Mouse (Mus musculus) B cell, adult 62 days (primary cell): Measurements from ENCODE around the gene Prmt7. TPM values are rescaled to one million over a fixed set of nuclear protein-coding genes. Genes with fewer than 3 reads are reported as not detected.

Experiments
- total RNA-seq: library from RNA; stranded (reverse); gene quantifications from 4 replicates; pipeline ENCODE4 v1.2.4, GENCODE M21; 2023

The Prmt7 gene
- 35.2 to 37.2 TPM (median 35.9 TPM) in 4 replicates for total RNA-seq

DNA sequence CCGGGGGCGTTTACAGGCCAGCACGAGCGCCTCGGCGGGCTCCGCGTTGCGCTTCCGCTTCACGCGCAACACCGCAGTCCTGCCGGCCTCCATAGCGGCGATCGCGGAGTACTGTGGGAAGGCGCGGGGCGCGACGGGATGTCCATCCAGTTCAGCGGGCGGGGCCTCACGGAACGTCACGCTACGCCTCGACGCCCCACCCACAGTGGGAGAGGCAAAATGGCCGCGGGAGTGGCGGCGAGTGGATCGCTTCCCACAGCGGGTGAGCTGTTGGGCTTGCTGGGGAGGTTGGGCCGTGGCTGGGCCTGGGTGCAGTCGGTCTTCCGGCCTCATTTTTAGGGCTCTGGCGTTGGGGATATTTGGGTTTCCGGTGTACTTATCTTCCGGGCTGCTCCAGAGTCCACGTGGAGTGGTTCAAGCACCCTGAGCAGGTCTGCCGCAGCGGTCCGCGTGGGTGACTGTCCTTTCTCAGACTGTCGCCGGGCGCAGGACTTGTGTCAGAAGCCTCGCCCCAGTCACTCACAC is at the start of gene Prmt7, which contains the start of gene Slc7a6os:
Prmt7 (plus strand) TSS at position 116 of the 525 bp plus-strand sequence.
Slc7a6os (minus strand) TSS at position 115 of the 525 bp plus-strand sequence.

DNA sequence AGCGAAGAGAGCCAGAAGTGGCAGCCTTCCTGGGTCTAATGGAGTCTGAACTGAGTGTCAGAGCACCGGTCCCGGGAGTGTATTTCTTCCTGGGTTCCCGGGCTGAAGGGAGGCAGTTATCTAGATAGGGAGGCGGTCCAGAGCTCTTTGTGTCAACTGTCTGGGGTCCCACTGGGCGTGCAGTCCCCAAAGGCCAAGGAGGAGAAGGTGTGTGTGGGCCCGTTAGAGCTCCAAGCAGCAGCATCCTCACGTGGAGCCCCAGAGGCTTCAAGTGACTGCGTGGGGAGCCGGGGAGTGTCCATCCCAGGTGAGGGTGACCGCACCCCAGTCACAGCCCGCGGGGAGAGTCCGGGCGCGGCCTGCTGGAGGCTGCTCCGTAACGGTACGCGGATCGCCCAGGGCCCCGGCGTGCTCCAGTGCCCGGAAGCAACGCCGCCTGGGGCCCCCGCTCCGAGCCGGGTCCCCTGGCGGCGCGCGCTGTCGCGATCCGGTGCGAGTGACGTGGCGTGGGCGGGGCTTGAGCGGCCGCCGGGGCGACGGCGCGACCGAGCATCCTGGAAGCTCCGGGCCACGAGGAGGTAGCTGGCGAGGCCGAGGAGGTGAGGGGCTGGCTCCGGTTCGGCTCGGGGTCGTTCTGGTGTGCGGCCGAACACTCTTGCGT is 42.2 kb upstream of the Prmt7 start, which contains the start of gene Slc7a6:
Slc7a6 (plus strand) TSS at position 502 of the 661 bp plus-strand sequence.

Other genes starting within 250 kb of the Prmt7 start
- 13.1 to 17.6 TPM (median 13.2 TPM) in 4 replicates for gene Slc12a4, start 244.8 kb upstream of the Prmt7 start, total RNA-seq
- not detected in 4 replicates for gene Dpep3, start 231.5 kb upstream of the Prmt7 start, total RNA-seq
- gene Dus2, start 219.6 kb upstream of the Prmt7 start, total RNA-seq: 29.7 to 43.8 TPM (median 34.7 TPM) in 4 replicates
- gene Dpep2nb, start 205.0 kb upstream of the Prmt7 start, total RNA-seq: not detected in 4 replicates
- 5.9 to 8.6 TPM (median 6.8 TPM) in 4 replicates for gene Ddx28, start 199.1 kb upstream of the Prmt7 start, total RNA-seq
- gene Nfatc3, start 152.1 kb upstream of the Prmt7 start, total RNA-seq: 179 to 192 TPM (median 188 TPM) in 4 replicates
- gene Esrp2, start 74.0 kb upstream of the Prmt7 start, total RNA-seq: 1.0 TPM in 1 of 4 replicates, not detected in the others
- gene Pla2g15, start 60.5 kb upstream of the Prmt7 start, total RNA-seq: 8.1 to 9.7 TPM (median 8.5 TPM) in 4 replicates
- gene Slc7a6, start 42.1 kb upstream of the Prmt7 start, total RNA-seq: 23.5 to 40.3 TPM (median 33.7 TPM) in 4 replicates
- 64.4 to 73.2 TPM (median 66.7 TPM) in 4 replicates for gene Slc7a6os, start within 50 bp of the Prmt7 start, total RNA-seq
- 5.1 to 7.3 TPM (median 5.6 TPM) in 4 replicates for gene Smpd3, start 127.1 kb downstream of the Prmt7 start, total RNA-seq
- 11.2 to 12.4 TPM (median 11.7 TPM) in 4 replicates for gene Zfp90, start 204.4 kb downstream of the Prmt7 start, total RNA-seq